Mouse (Mus musculus) cortical plate, adult 2 months (tissue): ENCODE measurements around the gene Pilrb2.

Source experiments
- CTCF ChIP-seq: fragments of 200-500 bp; IDR thresholded peaks from 2 replicates; pipeline ENCODE4 v1.5.1; 2011; ENCODE audit warnings: mild to moderate bottlenecking, control low read depth, low read length; ENCODE audit not compliant: insufficient read depth; ENCODE audit errors: extremely low read depth
- POLR2A ChIP-seq: fragments of 200-500 bp; IDR thresholded peaks from 2 replicates; pipeline ENCODE4 v1.6.1; 2011; ENCODE audit warnings: mild to moderate bottlenecking, low read length, control low read depth; ENCODE audit not compliant: insufficient read depth; ENCODE audit errors: extremely low read depth

GRCm38 (mm10) chr5:137885894-137886293, 14.3 kb upstream of the Pilrb2 start:
- TF ChIP-seq POLR2A (no peak), CTCF (peak; percentile 70)
